In genomic region chr4:137369954-137370750, GRCm38 (mm10) we compare ENCODE assay signal across 9 mouse cellular contexts. TPM values are rescaled to one million over a fixed set of nuclear protein-coding genes. Genes with fewer than 3 reads are reported as not detected.
DNase-seq lines count a peak whose midpoint lies in the region; ATAC-seq and TF ChIP-seq lines count a peak whose summit lies in the region.
"Had no signal": no experiment of that assay in that cellular context is flagged by ENCODE, and none has a peak within 500 bp of the region (broad histone marks: within the 10 kb centered on the region; RNA-seq: fewer than 3 reads in every experiment).

No protein-coding gene starts in this region.

- TF ChIP-seq CTCF in kidney, adult 2 months (conservative IDR thresholded peaks at IDR 0.05; ENCODE audit: insufficient read depth, insufficient read length, low read depth, low read length): no peak

- peak; percentile 47 for DNase-seq in ovary, postnatal 36 days (ENCODE audit: low spot score)
- no peak for DNase-seq in ovary, adult 18-20 months (ENCODE audit: low spot score)
- peak; percentile 75 to 79 for DNase-seq in heart, adult 9 months (ENCODE audit: low spot score in 2 of 2)
- peak; percentile 80 for DNase-seq in kidney, adult 2 months
- DNase-seq in lung, adult 18-20 months: peak; percentile 75 to 85
- no peak for DNase-seq in thymus, postnatal 4 days

- H3K27ac ChIP-seq in kidney, adult 2 months (ENCODE audit: insufficient read depth, low read depth, low read length): peak overlapping the region; percentile 51; the same call in 1 of the 2 replicates
- no peak overlapping the region for H3K27ac ChIP-seq in neural tube, embryonic 14.5 days (ENCODE audit: low read depth, low read length)

- 10% methylated on average over 28 of the region's 29 CpGs for WGBS in kidney, adult 2 months
- WGBS in neural tube, embryonic 14.5 days: 8% methylated on average over 28 of the region's 29 CpGs

- peaks cover 7% of the 10 kb centered on the region; the same call in 1 of the 2 replicates for H3K4me1 ChIP-seq in kidney, adult 2 months (ENCODE audit: control insufficient read depth, insufficient read depth, low read length)
- H3K4me1 ChIP-seq in neural tube, embryonic 14.5 days (ENCODE audit: control insufficient read depth, insufficient read depth, low read length): peaks cover 3% of the 10 kb centered on the region; the same call in 1 of the 2 replicates

- no peaks in the 10 kb centered on the region for H3K9me3 ChIP-seq in neural tube, embryonic 14.5 days (ENCODE audit: control insufficient read depth, low read length)

- no peaks in the 10 kb centered on the region for H3K27me3 ChIP-seq in kidney, adult 2 months (replicated peaks; ENCODE audit: control insufficient read depth, insufficient read depth, low read length)
- H3K27me3 ChIP-seq in neural tube, embryonic 14.5 days (ENCODE audit: control insufficient read depth, insufficient read depth, low read length): no peaks in the 10 kb centered on the region

- peak overlapping the region; percentile 50 for H3K9ac ChIP-seq in neural tube, embryonic 14.5 days (replicated peaks; ENCODE audit: low read depth, low read length)

- H3K36me3 ChIP-seq in kidney, adult 2 months (ENCODE audit: control insufficient read depth, insufficient read depth, low read length): no peaks in the 10 kb centered on the region
- H3K36me3 ChIP-seq in neural tube, embryonic 14.5 days (ENCODE audit: control insufficient read depth, insufficient read depth, low read length): no peaks in the 10 kb centered on the region

- peak overlapping the region; percentile 61 for H3K4me2 ChIP-seq in neural tube, embryonic 14.5 days (ENCODE audit: low read depth, low read length)

- TF ChIP-seq POLR2A in kidney, adult 2 months (IDR thresholded peaks at IDR 0.05; ENCODE audit: low read depth, low read length): no peak

- H3K4me3 ChIP-seq in kidney, adult 2 months (ENCODE audit: insufficient read depth, low read depth, low read length): peak overlapping the region; percentile 29
- peak overlapping the region; percentile 24 for H3K4me3 ChIP-seq in neural tube, embryonic 14.5 days (ENCODE audit: low read depth, low read length)
- H3K4me3 ChIP-seq: myocyte had no signal

- ATAC-seq in common myeloid progenitor, adult 5-6 weeks (replicated peaks; ENCODE audit: low read depth, poor library complexity, severe bottlenecking): 0 out of 2 replicates have a peak, but pooled peaks have one; percentile 16
- ATAC-seq in neural tube, embryonic 14.5 days (ENCODE audit: low read depth): peak; percentile 17; the same call in 1 of the 2 replicates

RNA-seq across cellular contexts. Expression of gene Cdc42, which starts 12.6 kb away (rescaled TPM):
- total RNA-seq in common myeloid progenitor, adult 5-6 weeks (2017): 481 and 507 TPM in 2 replicates
- 83.5 and 116 TPM in 2 replicates for polyA plus RNA-seq in kidney, adult 2 months (2012; rRNA removed)
- polyA plus RNA-seq in neural tube, embryonic 14.5 days (2014; fragmentation: Nextera tagmentation; extraction: Ambion mirVana): 997 and 1,001 TPM in 2 replicates

RNA-seq across cellular contexts. Expression of gene Cela3a, which starts 39.4 kb away (rescaled TPM):
- total RNA-seq in common myeloid progenitor, adult 5-6 weeks (2017): not detected in 2 replicates
- polyA plus RNA-seq in kidney, adult 2 months (2012; rRNA removed): not detected in 2 replicates
- polyA plus RNA-seq in neural tube, embryonic 14.5 days (2014; fragmentation: Nextera tagmentation; extraction: Ambion mirVana): not detected in 2 replicates

Comparison
In these comparisons a context has a peak if more than half of its experiments do, and no peak if none do; other contexts are left out.
1. DNase-seq: peak in ovary, postnatal 36 days (single experiment), heart, adult 9 months (2 of 2), kidney, adult 2 months (single experiment) and lung, adult 18-20 months (2 of 2); none in ovary, adult 18-20 months (single experiment) and thymus, postnatal 4 days (single experiment).